Mouse (Mus musculus) ES-CJ7 (cell line): ENCODE data around the gene Omp.
"Not testable (repeated sequence)": the region's sequence is repeated elsewhere in the genome, so short reads cannot be mapped to it uniquely, and the experiment has no call there.

Source experiments
- DNase-seq: peaks from one replicate; pipeline ENCODE4 v3.0.0; 2011; ENCODE audit warnings: low read depth, low spot score

Gene Omp

GRCm38 (mm10) chr7:98145402-98145801 lies at the start of gene Omp:
TSS of gene Omp (minus strand) at chr7:98145502.
- no peak for DNase-seq

DNA sequence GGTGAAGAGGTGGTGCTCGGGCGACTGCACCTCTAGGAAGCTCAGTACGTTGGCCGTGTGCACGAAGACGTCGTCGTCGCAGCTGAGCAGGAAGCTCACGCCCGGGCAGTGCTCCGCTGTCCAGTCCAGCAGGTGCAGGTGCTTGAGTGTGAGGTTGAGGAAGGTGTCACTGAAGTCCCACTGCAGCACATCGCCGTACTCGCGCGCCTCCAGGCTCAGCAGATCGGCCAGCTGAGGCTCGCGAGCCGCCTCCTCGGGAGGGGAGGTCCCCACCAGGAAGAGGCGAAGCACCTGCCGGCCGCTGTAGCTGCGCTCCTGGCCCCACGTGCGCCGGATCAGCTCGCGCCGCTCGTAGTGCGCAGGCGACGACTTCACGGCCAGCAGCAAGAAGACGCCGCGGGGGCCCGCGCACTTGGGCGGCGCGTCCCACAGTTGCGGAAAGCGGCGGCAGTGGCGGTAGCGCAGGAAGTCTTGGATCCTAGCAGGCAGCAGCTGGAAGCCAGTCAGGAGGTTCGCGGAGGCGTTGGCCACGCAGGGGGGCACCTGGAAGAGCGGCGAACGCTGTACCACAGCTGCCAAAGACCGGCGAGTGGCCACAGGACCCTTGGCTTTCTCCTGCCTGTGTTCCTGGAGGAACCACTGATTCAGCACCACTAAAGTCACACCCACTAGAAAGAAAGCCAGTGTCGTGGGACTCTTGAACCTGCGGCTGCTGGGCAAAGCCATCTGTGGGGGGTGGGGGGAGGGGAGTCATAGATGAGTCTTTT lies 48.9 kb upstream of the Omp start:
- DNase-seq, result peak; percentile 30

DNA sequence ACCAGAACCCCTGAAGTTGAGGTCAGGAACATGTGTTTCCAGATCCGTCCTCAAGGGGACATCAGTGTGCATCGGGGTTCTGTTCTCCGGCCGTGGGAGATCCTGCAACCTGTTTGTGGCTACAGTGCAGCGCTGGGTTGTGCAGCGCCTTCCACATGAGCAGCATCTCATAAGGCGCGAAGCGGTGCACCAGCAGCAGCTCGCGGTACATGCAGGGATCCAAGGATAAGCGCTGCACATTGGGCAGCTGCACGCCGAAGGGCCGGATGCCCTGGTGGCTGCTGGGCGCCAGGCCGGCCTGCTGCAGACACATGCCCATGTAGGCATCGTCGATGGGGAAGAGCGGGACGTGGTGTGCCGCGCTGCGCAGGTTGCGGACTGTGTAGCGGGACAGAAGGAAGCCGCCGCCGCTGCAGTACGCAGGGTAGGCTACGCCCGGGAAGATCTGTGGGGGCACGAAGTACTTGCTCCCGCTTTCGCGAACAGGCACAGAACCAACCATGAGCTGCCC lies 48.3 kb upstream of the Omp start:
- DNase-seq, result peak; percentile 73

GRCm38 (mm10) chr7:98191571-98192250 lies 46.4 kb upstream of the Omp start:
- no peak for DNase-seq

GRCm38 (mm10) chr7:98190578-98190977 lies 45.3 kb upstream of the Omp start:
- DNase-seq, result no peak

- DNase-seq, result peak; percentile 36
Measured at GRCm38 (mm10) chr7:98189745-98190144, 44.4 kb upstream of the Omp start.

DNA sequence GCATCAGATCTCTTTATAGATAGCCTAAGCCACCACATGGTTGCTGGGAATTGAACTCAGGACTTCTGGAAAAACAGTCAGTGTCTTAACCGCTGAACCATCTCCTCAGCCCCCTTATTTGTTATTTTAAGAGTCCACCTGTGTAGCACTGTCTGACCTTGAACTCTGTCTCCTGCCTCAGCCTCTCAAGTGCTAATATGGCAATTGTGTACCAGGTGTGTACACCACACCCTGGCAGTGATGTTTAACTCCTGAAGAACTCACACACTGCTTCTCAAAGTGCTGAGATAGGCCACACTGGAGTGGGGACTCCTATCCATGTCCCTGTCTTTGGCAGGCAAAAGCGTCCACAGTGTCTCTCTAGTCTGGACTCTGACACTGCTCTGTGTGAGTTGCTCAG lies 43.4 kb upstream of the Omp start:
- DNase-seq, result peak; percentile 67

DNA sequence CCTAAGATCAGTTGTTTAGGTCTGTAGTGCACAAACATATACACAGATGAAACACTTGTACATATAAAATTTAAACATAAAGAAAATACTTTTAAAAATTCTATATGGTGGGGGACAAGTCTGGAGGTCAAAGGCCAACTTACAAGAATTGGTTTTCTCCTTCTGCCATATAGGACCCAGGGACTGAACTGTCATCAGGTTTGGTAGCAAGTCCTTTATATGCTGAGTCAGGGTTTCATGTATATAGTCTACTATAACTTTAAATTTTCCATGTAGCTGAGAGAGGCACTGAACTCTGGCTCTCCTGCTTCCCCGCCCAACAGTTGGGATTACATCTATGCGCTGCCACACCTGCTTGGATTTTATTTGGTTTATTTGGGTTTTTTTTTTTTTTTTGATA lies 42.9 kb upstream of the Omp start:
- DNase-seq, result no peak

DNA sequence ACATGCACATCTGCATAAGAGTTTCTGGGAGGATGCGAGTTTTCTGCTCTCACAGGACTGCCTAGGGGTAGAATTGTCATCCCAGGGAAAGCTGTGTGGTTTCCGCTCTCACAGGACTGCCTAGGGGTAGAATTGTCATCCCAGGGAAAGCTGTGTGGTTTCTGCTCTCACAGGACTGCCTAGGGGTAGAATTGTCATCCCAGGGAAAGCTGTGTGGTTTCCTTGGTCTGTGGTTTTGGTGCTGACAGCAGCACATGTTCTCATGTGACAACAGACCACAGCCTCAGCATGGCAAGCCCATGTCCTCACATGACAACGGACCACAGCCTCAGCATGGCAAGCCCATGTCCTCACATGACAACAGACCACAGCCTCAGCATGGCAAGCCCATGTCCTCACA lies 42.0 kb upstream of the Omp start:
- not testable (repeated sequence) for DNase-seq

GRCm38 (mm10) chr7:98186637-98187036 lies 41.3 kb upstream of the Omp start:
- no peak for DNase-seq

- DNase-seq, result no peak
Measured at GRCm38 (mm10) chr7:98185326-98185725, 40.0 kb upstream of the Omp start.

DNA sequence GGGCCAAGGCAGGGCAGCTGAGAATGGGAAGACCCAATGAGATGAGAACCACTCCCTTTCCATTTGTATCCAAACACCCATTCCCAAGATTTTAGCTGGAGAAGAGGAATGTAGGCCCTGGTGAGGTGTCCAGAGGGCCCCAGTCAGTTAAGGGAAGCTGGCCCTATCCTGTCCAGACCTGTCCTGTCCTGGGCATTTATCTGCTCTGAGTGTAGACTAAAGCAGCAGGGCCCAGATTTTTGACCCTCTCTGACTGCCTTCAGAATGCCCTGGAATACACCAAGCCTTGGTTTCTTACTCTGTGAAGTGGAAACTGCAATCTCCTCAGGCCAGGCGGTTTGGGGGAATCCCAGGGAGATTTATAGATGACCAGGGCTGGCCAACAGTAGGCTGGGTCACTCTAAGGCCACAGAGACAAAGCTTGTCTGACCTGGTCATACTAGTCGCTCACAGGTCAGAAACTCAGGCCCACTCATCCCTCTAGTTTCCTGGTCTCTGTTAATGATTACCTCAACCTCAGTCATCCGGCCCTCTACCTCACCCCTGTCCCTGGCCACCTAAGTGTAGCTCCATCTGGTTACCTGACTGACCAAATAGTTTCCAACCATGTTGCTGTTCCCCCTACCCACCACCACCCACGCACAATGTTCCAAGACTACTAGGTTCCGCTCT lies 33.4 kb upstream of the Omp start:
- DNase-seq, result no peak

DNA sequence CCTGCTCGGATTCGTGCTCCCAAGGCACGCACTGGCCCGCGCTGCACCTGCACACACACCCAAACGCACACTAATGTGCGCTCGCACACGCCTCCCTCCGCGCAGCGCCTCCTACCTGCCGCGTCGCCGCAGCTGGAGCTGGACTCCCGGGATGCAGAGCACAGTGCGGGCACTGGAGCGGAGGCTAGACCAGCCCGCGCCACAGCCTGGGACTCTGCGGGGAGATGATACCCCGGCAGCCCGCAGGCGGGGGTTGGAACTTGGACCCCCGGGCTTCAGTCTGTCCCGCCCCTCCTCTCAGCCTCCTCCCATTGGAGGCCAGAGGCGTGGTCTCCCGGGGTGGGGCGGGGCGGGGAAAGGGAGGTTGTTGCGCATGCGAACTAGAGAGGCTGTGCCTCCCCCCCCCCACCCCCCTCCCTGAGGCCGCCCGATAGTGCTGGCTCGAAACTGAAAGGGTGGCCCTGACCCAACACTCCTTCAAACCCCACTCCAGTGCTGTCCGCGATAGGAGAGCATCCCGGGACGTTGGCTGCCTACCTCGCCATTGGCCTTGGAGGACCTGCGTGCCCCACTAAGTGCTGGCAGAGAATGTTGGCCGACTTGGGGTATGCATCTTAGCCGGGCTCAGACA lies 32.7 kb upstream of the Omp start, which contains the start of gene Capn5:
Gene Capn5 (minus strand): TSS at position 346 of the 631 bp plus-strand sequence.
- peak; percentile 71 for DNase-seq

GRCm38 (mm10) chr7:98177566-98177928 lies 32.2 kb upstream of the Omp start:
- DNase-seq, result no peak

DNA sequence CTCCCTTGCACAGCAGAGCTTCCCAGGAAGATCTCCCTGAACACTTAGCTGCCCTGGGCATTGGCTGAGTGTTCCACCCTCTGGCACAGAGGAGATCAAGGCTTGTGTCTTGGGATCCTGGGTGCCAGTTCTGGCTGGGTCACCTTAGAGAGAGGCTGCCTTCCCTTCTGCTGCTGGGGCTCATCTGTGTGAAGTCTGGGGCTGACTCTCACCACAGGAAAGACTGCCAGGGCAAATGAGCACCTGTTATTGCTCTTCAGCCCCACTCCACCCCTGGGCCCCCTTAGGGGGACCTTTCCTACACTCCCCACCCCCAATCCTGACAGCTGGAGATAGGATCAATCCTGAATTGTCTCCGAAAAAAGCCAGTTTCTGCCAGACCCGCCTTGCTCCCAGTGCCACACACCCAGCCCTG lies 31.8 kb upstream of the Omp start:
- no peak for DNase-seq

DNA sequence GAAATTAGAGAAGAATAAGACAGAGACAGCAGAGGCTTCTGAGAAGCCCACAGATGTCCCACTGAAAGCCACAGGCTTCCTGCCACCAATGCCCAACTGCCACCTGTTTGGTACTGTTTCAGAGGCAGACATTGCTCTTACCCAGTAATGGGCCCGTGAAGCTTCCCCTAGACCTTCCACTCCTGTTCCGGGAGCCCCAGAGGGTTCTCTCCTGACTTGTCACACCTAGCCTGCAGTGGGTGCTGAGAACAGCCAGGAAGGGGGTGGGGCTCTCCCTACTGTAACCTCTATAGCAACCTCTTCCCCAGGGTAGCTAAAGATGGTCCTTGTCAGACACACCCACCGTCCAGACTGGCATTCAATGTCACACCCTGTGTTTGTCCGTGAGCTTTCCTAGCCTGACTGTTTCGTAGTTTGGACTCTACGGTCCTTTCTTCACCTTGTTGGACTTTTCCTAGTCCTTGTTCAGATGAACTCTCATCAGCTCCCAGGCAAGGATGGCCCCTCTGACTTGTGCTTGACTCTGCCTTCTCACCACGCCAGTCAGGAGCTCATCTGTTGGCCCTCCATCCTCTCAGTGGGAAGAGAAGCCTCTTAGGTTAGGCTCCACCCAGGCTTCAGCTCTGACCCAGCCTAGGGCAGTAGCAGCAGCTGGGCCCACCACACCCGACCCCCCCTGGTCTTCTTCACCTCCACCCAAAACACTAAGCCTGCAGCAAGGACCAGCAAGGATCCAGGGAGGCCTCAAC lies 31.2 kb upstream of the Omp start:
- no peak for DNase-seq

GRCm38 (mm10) chr7:98174883-98175755 lies 29.8 kb upstream of the Omp start:
- DNase-seq, result no peak

- DNase-seq, result no peak
Measured at GRCm38 (mm10) chr7:98173408-98173807, 28.1 kb upstream of the Omp start.

DNA sequence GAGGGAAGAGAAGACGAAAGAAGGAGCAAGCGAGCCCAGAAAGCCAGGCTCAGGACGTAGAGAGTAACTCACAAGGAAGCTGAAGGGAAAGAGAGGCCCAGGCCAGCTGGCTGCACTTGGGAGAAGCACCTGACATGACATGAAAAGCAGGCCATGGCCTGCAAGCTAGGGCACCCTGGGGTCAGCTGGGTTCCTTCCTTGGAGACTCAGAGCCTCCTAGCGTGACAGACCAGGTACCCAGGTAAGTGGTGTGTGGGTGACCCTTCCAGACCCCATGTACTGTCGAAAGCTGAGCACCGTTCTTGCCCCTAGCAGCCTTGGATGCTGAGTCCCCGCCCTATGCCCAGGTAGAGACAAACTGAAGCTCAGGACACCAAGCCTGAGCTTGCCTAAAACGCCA lies 27.4 kb upstream of the Omp start:
- no peak for DNase-seq
